Mouse (Mus musculus) right cerebral cortex, postnatal 36 days (tissue): ENCODE measurements around the gene Prkar1b.

Source experiments
- DNase-seq, 2 experiments: peaks; one replicate each; pipeline ENCODE4 v3.0.0; 2022; ENCODE audit warnings: low spot score in 2 of 2, mixed read lengths in 1 of 2

The Prkar1b gene

GRCm38 (mm10) chr5:139149681-139150602 is at the start of gene Prkar1b, which contains the start of gene Dnaaf5:
Gene Prkar1b, minus strand, starts transcription at chr5:139150001.
Gene Dnaaf5, plus strand, starts transcription at chr5:139150223.
- peak; percentile 95 to 96 for DNase-seq

GRCm38 (mm10) chr5:139199636-139199994 is 49.8 kb upstream of the Prkar1b start:
- no peak for DNase-seq

GRCm38 (mm10) chr5:139198779-139199178 is 49.0 kb upstream of the Prkar1b start:
- no peak for DNase-seq

GRCm38 (mm10) chr5:139190958-139191357 is 41.2 kb upstream of the Prkar1b start:
- DNase-seq, result peak in 1 of 2 experiments; percentile 68

GRCm38 (mm10) chr5:139189726-139190125 is 39.9 kb upstream of the Prkar1b start:
- DNase-seq, result no peak

- DNase-seq, result no peak
Measured at GRCm38 (mm10) chr5:139184897-139185296, 35.1 kb upstream of the Prkar1b start.

GRCm38 (mm10) chr5:139183601-139184000 is 33.8 kb upstream of the Prkar1b start:
- no peak for DNase-seq

GRCm38 (mm10) chr5:139183131-139183530 is 33.3 kb upstream of the Prkar1b start:
- DNase-seq, result no peak

GRCm38 (mm10) chr5:139178895-139179631 is 29.3 kb upstream of the Prkar1b start:
- peak in 1 of 2 experiments; percentile 60 for DNase-seq

GRCm38 (mm10) chr5:139174556-139175547 is 25.1 kb upstream of the Prkar1b start:
- no peak for DNase-seq

- DNase-seq, result no peak
Measured at GRCm38 (mm10) chr5:139174141-139174540, 24.3 kb upstream of the Prkar1b start.

GRCm38 (mm10) chr5:139171929-139172328 is 22.1 kb upstream of the Prkar1b start:
- DNase-seq, result no peak

- no peak for DNase-seq
Measured at GRCm38 (mm10) chr5:139167548-139167947, 17.7 kb upstream of the Prkar1b start.

- no peak for DNase-seq
Measured at GRCm38 (mm10) chr5:139166781-139167361, 17.1 kb upstream of the Prkar1b start.

- DNase-seq, result no peak
Measured at GRCm38 (mm10) chr5:139161632-139162031, 11.8 kb upstream of the Prkar1b start.

GRCm38 (mm10) chr5:139160899-139161298 is 11.1 kb upstream of the Prkar1b start:
- DNase-seq, result no peak

- peak in 1 of 2 experiments; percentile 52 for DNase-seq
Measured at GRCm38 (mm10) chr5:139150603-139151031, 816 bp upstream of the Prkar1b start.

- no peak for DNase-seq
Measured at GRCm38 (mm10) chr5:139149006-139149672, 662 bp downstream of the Prkar1b start.

- peak in 1 of 2 experiments; percentile 54 for DNase-seq
Measured at GRCm38 (mm10) chr5:139147178-139148078, 2.4 kb downstream of the Prkar1b start.
